Mouse (Mus musculus) heart, embryonic 16.5 days (tissue): ENCODE measurements around the gene Nudt5. TPM values are rescaled to one million over a fixed set of nuclear protein-coding genes. Genes with fewer than 3 reads are reported as not detected.

Experiments used
- ATAC-seq: fragments of 200-750 bp; cut with Nextera tagmentation; replicated peaks from 2 replicates; pipeline ENCODE4 v1.8.0; 2017; ENCODE audit warnings: moderate number of reproducible peaks; ENCODE audit not compliant: insufficient read depth, low FRiP score; ENCODE audit errors: extremely low read depth
- H3K27ac ChIP-seq: fragments of 300-500 bp; sonication (generic); 2 replicates; pipeline ENCODE4 v1.5.1; 2014; ENCODE audit warnings: mild to moderate bottlenecking, low read length, control low read depth, moderate library complexity
- H3K27me3 ChIP-seq: fragments of 300-500 bp; sonication (generic); 2 replicates; pipeline ENCODE4 v1.6.1; 2014; ENCODE audit warnings: low read length, mixed read lengths; ENCODE audit not compliant: control insufficient read depth, insufficient read depth
- H3K36me3 ChIP-seq: fragments of 300-500 bp; sonication (generic); 2 replicates; pipeline ENCODE4 v1.6.1; 2014; ENCODE audit not compliant: control insufficient read depth, insufficient read depth
- H3K4me1 ChIP-seq: fragments of 300-500 bp; sonication (generic); 2 replicates; pipeline ENCODE4 v1.6.1; 2014; ENCODE audit warnings: low read length, mixed read lengths; ENCODE audit not compliant: control insufficient read depth, insufficient read depth
- H3K4me2 ChIP-seq: fragments of 300-500 bp; sonication (generic); 2 replicates; pipeline ENCODE4 v1.6.1; 2014; ENCODE audit warnings: low read depth, mild to moderate bottlenecking, control low read depth, low read length
- H3K4me3 ChIP-seq: fragments of 300-500 bp; sonication (generic); 2 replicates; pipeline ENCODE4 v1.5.1; 2014; ENCODE audit warnings: mild to moderate bottlenecking, control low read depth, low read length
- H3K9ac ChIP-seq: fragments of 300-500 bp; sonication (generic); 2 replicates; pipeline ENCODE4 v1.6.1; 2014; ENCODE audit warnings: low read length, control low read depth
- H3K9me3 ChIP-seq: fragments of 300-500 bp; sonication (generic); replicated peaks from 2 replicates; pipeline ENCODE4 v1.6.1; 2016; ENCODE audit warnings: low read length; ENCODE audit not compliant: control insufficient read depth
- WGBS: fragments of 180-500 bp; shearing (Covaris S2); extraction: QIAGEN DNeasy Blood & Tissue Kit; methylation state at CpG from one replicate; pipeline ENCODE4 v1.1.7; 2014; 5-methylcytosine and 5-hydroxymethylcytosine counted together
- polyA plus RNA-seq: library from polyadenylated mRNA; unstranded; fragments of >200 nt; fragmentation: Nextera tagmentation; extraction: Ambion mirVana; gene quantifications from 2 replicates; pipeline ENCODE4 v1.2.1, GENCODE M21; 2015

Gene Nudt5
- polyA plus RNA-seq, 1 experiment from 2014 or later: 62.5 TPM

DNA sequence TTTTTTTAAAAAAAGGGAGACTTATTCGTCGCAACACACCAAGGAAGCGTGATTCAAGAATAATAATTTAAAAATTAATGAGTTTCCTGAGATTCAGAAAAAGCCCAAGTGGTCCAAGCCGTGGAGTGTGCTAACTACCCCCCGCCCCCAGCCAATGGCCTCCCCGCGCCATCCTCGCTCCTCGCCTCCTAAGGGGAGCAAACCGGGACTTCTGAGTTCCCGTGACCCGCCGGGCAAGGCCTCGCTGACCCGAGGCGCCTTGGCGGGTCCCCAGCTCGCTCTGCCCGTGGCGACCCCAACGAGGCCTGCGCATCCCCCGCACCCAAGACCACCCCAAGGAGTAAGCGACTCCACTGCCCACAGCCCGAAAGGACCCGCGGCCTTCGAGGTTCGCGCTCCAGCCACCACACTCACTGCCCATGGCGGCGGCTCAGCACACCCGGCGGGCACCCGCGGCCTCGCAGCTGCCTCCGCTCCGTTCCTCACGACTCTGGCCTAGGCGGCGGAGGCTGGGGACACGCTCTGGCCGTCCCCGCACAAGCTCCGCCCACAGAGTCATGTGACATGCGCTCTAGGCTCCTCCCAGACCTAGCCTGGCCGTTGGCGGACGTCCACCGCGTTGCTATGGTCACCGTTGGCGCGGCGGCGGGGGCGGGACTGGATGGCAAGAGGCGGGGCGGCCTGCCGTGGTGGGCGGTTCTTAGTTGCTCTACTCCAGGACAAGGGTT, 50.2 kb downstream of the Nudt5 start, which contains the start of gene Sec61a2:
Sec61a2 (minus strand) TSS at position 590 of the 728 bp plus-strand sequence.
- WGBS: under 1% methylated on average over 62 of the region's 62 CpGs
- Histone ChIP-seq H3K4me1 (peaks cover 6% of the 10 kb centered on the region; the same call in 1 of the 2 replicates), H3K9me3 (no peaks in the 10 kb centered on the region), H3K27me3 (no peaks in the 10 kb centered on the region), H3K4me2 (peak within 1 kb of the TSS; percentile 64), H3K36me3 (0 out of 2 replicates have a peak, but pooled peaks cover 2% of the 10 kb centered on the region), H3K4me3 (peak within 1 kb of the TSS; percentile 73), H3K27ac (peak within 1 kb of the TSS; percentile 73), H3K9ac (peak within 1 kb of the TSS; percentile 88)
- peak; percentile 100 for ATAC-seq

DNA sequence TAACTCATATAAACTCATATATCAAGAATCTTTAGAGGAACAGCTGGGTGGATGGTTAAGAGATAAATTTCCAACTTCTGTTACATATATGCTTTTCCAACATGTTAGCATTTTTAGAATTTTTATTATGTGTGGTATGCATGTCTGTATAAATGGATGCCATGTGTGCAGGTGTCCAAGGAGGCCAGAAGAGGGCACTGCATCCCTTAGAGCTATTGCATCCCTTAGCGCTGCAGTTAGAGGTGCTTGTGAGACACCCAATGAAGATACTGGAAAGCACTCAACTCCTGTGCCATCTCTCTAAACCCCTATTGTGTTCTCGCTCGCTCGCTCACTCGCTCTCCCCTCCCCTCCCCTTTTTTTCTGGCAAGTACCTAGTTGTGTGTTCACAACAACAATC, 55.3 kb downstream of the Nudt5 start:
- Histone ChIP-seq H3K9me3 (no peaks in the 10 kb centered on the region), H3K4me2 (no peak overlapping the region), H3K9ac (no peak overlapping the region), H3K27ac (no peak overlapping the region), H3K4me3 (no peak overlapping the region), H3K4me1 (no peaks in the 10 kb centered on the region), H3K27me3 (no peaks in the 10 kb centered on the region), H3K36me3 (no peaks in the 10 kb centered on the region; the same call in 1 of the 2 replicates)
- no peak for ATAC-seq
- WGBS: 45% methylated on average over 5 of the region's 5 CpGs

DNA sequence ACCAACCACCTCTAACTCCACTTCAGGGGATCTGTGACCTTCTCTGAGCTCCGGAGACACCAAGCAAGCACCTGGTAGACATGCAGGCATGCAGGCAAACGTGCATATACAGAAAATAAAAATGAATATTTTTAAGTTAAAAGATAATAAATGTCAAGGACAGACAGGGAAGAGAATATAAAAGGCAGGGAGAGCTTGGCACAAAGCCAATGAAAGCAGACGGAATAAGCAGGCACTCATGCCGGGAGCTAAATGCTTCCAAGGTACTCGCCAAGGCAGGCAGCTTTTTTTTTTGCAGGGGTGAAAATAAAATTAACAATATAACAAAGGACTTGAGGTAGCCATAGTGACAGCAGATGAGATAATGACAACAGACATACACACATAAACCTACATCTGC, 61.3 kb downstream of the Nudt5 start:
- 24% methylated on average over 5 of the region's 5 CpGs for WGBS
- ATAC-seq: no peak
- Histone ChIP-seq H3K9me3 (no peaks in the 10 kb centered on the region), H3K27ac (no peak overlapping the region), H3K4me2 (no peak overlapping the region), H3K9ac (no peak overlapping the region), H3K27me3 (no peaks in the 10 kb centered on the region), H3K4me1 (no peaks in the 10 kb centered on the region; the same call in 1 of the 2 replicates), H3K36me3 (no peaks in the 10 kb centered on the region; the same call in 1 of the 2 replicates), H3K4me3 (no peak overlapping the region)

DNA sequence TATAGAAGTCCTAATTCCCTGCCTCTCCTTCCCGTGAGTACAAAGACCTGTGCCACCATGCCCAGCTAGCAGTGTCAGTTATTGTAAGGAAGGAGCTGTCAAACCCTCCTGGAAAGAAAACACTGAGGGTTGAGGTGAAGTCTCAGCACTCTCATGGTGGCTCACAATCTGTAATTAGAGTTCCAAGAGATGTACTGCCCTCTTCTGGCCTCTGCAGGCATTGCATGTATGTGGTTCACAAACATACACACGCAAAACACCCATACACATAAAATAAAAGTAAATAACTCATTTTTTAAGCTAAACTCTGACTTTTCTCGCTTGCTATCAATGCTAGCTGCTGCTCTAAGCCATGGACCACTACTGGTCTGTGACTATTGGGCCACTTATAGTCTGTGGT, 61.8 kb downstream of the Nudt5 start:
- H3K4me2 ChIP-seq: no peak overlapping the region
- H3K4me1 ChIP-seq: no peaks in the 10 kb centered on the region; the same call in 1 of the 2 replicates
- H3K4me3 ChIP-seq: no peak overlapping the region
- H3K9me3 ChIP-seq: no peaks in the 10 kb centered on the region
- H3K27me3 ChIP-seq: no peaks in the 10 kb centered on the region
- H3K9ac ChIP-seq: no peak overlapping the region
- ATAC-seq: no peak
- 60% methylated on average over 3 of the region's 3 CpGs for WGBS
- no peaks in the 10 kb centered on the region; the same call in 1 of the 2 replicates for H3K36me3 ChIP-seq
- H3K27ac ChIP-seq: no peak overlapping the region

DNA sequence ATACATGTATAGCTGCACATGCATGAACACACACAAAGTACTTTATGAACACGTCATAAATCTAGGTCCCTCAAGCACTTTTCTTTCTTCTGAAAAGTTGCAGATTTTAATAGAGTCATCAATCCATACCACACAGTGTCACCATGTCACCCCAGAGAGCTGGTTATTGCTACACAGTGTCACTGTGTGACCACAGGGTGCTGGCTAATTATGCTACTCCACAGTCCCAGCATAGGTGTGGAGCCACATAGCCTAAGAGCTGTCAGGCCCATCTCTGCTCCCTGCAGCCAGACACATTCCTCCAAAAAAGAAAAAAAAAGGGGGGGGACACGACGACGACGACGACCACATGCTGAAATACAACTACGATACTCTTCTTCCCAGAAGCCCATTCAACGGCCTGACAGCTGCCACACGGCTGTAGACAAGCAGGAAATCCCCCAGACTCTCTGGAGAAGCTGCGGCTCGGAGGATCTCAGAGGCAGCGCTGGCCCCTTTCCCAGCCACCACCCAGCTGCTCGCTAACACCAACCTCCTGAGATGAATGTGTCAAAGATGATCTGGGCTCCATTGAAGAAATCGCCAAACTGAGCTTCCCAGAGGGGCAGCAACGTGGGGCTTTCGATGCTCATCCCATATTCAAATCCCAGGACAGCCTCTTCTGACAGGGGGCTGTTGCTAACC, 66.6 kb downstream of the Nudt5 start:
- no peak overlapping the region for H3K4me2 ChIP-seq
- H3K9me3 ChIP-seq: no peaks in the 10 kb centered on the region
- H3K36me3 ChIP-seq: no peaks in the 10 kb centered on the region
- no peaks in the 10 kb centered on the region for H3K4me1 ChIP-seq
- no peak overlapping the region for H3K4me3 ChIP-seq
- H3K27me3 ChIP-seq: no peaks in the 10 kb centered on the region
- no peak for ATAC-seq
- H3K9ac ChIP-seq: no peak overlapping the region
- no peak overlapping the region for H3K27ac ChIP-seq
- 54% methylated on average over 16 of the region's 16 CpGs for WGBS

Other genes starting within 250 kb of the Nudt5 start
- gene Camk1d, start 130.5 kb upstream of the Nudt5 start, polyA plus RNA-seq: 3.7 and 5.9 TPM in 2 replicates
- 166 and 184 TPM in 2 replicates for gene Cdc123, start 145 bp downstream of the Nudt5 start, polyA plus RNA-seq
- gene Gm13199, start 17.9 kb downstream of the Nudt5 start, polyA plus RNA-seq: 0.56 and 0.68 TPM in 2 replicates
- 48.0 and 48.3 TPM in 2 replicates for gene Sec61a2, start 50.4 kb downstream of the Nudt5 start, polyA plus RNA-seq
- gene Dhtkd1, start 97.8 kb downstream of the Nudt5 start, polyA plus RNA-seq: 2.1 and 2.2 TPM in 2 replicates
- 5.8 and 6.1 TPM in 2 replicates for gene Upf2, start 106.5 kb downstream of the Nudt5 start, polyA plus RNA-seq